Mouse (Mus musculus) spleen, postnatal 10 days (tissue): ENCODE measurements around the gene Lrch1.

ENCODE experiments used
- DNase-seq, 2 experiments: peaks; one replicate each; pipeline ENCODE4 v3.0.0; 2021 to 2022; ENCODE audit warnings: low spot score in 2 of 2

Lrch1 gene

DNA sequence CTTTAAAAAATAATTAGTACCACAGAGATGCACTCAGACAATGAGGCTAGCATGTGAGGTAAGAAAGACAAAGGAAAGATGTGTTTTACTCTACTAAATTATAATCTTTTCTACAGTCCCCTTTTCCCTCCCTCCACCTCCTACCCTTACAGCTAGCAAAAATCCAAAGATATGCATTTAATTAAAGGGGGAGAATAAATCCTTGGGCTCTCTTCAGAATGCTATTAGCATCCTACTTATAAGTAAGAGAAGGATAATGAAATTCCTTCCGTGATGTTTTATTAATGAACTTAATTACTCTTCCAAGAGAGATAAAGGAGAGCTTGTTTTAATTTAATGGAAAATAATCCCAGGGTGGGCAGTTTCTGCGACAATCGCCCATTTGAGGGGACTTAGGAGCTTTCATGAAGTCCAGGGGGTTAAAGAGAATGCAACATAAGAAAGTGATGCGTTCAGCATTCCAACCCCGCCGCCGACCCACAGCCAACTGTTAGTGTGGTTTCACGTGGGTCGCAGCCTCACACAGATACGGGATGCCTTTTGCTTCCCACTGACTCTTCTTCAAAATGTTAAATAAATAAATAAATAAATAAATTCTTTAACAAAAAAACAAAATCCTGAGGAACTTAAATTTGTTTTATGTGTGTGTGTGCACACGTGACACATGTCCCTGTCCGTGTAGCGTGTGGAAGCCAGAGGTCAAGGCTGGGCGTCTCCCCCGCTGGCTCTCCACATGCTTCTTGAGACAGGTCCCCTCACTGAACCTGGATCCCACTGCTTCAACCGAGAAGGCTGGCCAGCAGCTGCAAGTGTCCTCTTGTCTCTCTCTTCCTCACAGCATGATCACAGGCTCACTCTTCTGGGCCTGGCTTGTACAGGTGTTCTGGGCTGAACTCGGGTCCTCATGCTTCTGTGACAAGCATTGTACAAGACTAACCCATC is 132.6 kb downstream of the Lrch1 start:
- DNase-seq = no peak

DNA sequence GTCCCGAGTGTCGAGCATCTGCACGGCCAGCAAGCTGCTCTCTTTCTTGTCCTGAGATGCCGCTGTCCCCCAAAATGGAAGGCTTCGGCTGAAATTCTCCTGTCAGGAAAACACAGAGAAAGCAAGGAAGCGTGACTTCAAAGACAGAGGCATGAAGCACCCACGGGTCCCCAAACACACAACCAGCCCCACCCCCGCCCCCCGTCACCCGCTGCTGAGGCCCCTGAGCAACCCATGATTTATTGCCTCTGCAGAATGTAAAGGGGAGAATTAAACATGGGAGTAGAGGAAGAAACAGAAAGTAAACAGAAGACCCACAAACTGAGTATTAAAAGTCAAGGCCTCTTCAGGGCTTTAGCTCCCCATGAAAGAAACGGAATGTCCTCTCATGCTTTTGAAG is 136.1 kb downstream of the Lrch1 start:
- no peak for DNase-seq

DNA sequence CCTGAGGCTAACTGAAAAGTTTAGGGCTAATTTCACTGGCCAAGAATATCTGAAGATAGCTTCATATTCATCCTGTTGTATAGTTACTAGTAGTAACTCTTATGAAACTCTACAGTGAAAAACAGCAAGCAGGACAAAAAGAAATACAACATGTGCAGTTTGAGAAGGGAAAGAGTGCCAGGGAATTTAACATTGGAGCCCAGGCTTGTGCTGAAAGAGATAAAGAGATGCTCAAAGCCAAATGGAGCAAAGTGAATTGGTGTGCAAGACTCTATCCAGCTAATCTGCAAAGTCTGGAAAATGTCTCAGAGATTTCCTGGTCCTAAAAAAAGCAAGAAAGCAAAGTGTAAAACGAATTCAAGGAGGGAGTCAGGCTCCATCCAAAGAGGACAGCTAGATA is 145.7 kb downstream of the Lrch1 start:
- no peak for DNase-seq

DNA sequence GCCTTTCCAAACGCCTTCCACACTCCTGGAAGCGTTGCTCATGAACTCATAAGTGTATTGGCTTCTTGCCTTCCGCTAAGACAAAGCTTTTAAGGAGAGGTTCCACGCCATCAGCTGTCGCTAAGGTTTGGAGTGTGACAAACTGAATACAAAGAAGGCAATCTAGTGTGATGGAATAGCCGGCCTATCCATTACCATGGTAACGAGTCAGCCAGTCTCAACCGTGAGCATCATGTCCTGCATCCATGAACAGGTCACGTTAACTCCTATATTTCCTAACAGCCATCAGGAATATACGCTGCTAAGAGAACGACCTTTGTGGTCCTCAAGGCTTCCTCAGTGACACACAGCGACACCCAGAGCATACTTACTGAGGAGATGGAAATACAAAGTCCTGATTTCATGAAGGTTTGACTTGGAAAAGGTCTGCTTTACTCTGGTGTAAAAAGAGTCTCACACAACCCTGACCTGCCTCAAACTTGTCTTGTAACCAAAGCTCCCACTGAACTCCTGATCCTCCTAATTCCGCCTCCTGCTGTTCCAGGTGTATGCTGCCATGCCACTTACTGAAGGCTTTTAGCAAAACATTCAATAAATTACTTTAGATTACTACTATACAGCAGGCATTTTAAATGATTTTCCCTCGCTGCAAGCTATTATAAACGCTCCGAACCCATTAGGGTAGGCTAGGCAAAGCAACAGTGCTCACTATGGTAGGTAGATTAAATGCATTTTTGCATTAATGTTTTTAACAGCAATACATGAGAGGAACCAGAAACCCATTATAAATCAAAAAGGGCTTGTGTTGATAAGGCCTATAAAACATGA is 149.4 kb downstream of the Lrch1 start:
- no peak for DNase-seq

DNA sequence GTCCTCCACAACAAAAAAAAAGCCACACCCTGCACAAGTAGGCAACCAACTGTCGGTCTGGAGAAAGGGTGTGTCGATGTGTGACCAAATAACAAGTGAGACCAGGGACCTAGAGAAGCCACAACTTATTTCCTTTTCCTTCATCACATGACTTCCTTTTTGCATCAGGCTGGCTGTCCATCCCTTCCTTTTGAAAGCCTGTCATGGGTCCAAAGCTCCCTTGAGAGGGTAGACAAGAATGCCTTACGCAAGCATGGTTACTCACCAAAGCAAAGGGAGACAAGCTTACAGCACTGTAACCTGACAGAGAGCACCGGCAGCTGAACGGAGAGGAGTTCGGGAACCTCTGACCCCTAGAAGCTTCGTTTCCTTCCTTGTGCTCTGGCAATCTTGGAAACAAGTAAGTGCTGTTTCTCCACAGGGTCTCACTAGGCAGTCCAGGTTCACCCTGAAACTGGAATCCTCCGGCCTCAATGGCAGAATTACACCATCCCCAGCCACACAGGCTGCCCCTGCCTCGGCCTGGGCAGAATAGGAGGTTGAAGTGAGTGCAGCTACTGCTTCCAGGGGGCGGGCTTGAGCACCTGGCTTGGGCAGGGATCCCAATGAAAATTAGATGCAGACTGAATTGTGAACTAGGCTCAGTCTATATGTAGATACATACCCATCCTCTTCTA is 150.2 kb downstream of the Lrch1 start:
- no peak for DNase-seq

DNA sequence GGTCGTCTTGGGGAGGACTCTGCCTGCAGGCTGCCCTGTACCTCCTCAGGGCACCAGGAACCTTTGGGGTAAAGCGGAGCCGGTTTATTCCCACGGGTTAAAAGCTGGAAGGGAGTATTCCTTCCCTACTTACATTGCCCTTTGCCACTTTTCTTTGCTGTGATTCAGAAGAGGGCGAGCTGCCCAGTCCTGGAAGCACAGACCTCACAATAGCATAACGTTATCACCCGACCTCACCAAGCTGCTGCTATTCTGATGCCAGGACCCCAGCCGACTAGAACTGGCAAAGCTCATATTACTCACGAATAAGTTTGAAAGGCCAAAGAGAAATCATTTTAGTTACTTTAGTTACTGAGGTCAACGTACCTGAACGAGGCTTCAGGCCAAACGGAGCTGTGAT is 152.7 kb downstream of the Lrch1 start:
- DNase-seq = no peak

DNA sequence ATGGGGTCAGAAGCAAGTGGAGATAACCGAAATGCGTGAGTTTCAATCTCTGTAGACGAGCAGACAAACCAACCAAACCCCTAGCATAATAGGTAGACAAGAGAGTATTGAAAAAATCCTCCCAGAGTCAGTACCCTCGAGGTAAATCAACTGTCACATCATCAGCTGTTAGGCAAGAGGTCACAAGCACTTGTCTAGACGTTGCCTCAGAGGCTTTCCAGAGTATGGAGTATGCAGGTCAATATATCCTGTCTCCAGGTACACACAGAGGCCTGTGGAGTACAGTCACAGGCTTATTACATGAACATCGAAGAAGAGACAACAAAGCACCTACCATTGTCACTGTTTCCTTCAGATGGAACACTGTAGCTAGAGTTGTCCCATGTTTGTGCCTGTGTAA is 154.9 kb downstream of the Lrch1 start:
- DNase-seq = no peak

DNA sequence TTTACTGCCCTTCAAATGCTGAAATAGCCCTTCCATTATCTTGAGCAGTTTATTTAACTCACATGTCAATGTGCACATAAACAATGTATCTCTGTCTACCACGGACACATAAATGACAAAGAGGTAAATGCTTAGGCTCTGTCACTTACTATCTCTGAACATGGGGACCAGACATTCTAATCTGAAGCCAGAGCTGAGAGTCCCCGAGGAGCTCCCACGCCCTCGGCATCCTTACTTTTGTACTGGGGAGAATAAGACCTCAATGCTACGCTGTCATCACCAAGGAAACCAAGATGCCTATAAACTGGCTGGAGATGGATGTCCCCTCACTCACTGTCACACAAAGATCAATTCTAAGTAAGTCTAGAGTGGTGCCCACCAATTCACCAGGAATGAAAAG is 157.1 kb downstream of the Lrch1 start:
- no peak for DNase-seq

DNA sequence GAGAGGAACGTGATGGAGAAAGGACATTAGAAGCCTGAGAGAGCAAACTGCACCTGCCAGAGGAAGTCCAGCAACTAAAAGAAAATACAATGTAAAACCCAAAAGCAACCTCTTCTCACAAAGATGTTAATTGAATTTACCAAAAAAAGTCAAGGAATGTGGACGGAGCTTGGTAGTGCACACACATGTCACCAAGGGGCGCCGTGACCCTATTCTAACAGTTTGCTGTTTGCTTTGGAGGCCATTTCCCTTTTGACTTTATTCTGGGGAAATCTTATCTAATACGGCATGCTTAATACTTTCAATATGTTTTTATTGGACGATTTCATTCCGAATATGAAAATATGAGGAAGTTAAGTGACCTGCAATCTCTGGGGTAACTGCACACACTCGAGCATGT is 158.9 kb downstream of the Lrch1 start:
- DNase-seq = no peak

DNA sequence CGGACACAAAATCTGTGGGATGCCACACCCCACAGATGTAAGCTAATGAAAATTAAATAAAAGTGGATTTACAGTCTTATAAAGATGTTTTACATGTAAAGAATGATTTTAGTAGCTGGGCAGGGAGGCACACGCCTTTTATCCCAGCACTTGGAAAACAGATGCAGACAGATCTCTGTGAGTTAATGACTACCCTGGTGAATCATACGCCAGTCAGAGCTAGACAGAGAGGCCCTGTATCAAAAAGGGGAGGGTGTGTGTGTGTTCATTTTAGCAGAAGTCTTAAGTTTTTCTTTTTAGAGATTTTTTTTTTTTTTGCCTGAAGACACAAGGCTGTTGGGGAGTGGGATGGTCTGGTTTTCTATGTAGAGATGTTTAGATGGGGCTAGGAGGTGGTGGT is 160.0 kb downstream of the Lrch1 start:
- DNase-seq = no peak

DNA sequence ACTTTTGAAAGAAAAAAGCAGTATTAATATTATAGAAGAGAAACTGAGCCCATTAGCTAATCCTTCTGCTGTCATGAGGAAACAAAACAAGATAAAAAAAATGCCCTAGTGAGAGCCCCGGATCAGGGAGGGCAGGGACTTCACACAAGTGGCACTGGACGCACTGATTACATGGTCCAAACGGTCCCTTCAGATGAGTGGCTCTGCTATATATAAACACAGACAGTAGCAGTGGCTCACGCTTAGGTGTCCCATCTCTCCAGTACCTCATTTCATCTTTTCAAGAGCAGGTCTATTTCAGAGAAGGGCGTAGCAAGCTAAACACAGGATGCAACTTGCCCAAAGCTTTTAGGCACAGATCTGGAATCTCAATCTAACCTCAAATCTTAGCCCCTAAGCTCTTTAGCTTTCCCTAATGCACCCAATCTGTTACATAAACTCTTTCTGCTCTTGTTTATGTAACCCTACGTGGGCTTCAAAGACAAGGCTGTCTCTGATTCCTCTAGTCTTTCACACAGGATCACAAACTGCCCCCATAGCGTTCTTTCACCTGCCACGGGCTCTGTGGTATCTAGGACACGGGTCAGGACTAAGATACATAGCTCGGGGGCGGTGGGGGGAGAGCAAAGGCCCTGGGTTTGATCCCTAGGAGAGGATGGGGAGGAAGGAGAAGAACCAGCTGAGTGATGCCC is 163.3 kb downstream of the Lrch1 start:
- DNase-seq = no peak

DNA sequence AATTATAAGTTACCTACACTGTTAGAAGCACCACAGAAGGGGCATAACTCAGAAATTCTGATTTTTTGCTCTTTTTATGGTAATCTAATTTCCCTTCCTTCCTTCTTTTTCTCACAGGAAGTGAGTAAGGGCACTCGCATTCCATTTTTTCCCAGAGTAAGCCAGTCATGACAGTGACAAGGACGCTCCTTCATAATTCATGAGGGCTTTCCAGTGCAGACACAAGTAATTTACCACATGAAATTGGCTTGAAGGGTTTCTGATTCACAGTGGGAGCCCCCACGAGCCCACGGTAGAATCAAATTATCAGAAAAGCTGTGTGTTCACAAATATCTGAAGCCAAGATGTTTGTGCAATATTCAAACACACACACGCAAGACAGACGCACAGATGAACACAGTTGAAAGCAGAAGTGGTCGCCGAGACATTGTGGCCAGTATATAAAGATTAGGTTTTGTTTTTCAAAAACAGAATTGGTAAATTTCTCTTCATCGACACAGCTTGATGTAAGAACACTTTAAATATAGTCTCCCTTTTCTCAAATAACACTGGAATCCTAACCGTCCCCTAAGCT is 173.5 kb downstream of the Lrch1 start:
- DNase-seq = no peak

DNA sequence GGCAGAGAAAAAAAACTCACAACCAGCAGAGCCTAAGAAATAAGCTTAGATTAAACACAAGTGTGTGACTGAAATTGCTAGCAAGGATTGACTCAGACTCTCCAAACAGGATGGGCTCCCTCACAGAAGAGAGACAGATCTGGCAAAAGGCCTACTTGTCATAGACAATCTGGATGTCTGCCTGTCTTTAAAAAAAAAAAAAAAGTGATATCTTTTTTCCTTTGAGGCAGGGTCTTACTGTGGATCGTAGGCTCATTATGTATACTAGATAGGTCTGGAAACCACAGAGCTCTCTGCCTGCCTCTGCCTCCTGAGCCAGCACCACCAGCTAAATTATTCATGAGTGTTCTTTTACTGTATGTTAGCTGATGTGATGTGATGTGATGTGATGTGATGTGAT is 179.8 kb downstream of the Lrch1 start:
- no peak for DNase-seq

DNA sequence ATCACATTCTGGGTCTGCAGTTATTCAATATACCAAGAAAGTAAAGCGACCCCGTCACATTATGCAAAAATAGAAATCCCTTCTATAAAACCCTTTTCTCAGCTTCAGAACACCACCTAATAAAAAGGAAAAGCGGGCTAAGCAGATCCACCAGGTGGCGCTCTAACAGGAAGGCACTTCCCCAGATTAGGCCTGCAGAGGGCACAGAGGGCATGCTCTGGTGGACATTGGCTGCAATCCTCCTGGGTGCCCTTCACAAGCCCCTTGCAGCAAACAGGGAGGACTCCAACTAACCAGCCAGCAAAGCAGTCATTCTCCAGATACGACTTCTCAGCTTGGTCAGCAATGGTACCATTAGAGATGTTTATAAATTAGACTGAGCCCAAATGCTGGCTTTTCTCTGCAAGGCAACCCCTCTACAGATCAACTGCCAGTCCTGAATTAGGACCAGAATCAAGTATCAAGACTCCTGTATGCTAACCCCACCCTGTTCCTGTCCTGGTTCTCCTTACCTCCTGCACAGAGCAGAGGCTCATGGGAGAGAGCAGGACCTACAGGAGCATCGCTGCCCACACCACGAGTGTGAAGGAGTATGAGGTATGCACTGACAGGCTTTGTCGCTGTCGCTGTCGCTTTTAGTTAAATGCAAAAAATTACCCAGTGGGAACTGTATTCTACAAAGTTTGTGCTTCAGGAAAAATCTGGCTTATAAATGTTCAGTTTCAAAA is 183.3 kb downstream of the Lrch1 start:
- peak; percentile 68 to 88 for DNase-seq

DNA sequence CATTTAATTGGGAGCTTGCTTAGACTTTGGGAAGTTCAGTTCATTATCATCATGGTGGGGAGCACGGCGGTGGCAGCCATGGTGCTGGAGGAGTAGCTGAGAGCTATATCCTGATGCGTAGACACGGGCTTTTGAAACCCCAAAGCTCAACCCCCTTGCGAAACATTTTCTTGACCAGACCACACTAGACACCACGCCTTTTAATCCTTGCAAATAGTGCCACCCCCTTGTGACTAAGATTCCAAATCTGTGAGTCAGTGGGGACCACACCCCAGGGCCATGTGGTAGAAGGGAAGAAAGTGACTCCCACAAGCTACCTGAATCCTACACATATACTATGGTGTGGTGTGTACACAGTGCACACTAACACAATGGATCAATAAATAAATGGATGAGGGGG is 210.8 kb downstream of the Lrch1 start:
- DNase-seq = no peak

DNA sequence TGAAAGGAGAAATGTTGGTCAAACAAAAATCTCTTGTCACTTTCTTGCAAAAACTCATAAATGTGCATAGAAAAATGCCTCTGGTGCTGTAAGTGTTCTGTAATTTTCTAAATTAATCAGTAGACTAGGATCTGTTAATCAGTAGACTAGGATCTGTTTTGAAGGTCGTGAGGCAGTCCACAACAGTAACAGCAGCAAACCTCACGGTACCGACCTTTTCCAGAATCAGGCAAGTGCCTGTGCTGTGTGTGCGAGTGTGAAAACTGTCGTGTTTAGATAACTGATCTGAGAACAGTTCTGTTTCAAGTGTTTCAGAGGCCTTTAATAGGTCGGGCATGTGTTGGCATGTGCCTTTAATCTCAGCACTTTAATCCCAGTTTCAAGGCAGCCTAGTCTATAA is 212.2 kb downstream of the Lrch1 start:
- DNase-seq = no peak

DNA sequence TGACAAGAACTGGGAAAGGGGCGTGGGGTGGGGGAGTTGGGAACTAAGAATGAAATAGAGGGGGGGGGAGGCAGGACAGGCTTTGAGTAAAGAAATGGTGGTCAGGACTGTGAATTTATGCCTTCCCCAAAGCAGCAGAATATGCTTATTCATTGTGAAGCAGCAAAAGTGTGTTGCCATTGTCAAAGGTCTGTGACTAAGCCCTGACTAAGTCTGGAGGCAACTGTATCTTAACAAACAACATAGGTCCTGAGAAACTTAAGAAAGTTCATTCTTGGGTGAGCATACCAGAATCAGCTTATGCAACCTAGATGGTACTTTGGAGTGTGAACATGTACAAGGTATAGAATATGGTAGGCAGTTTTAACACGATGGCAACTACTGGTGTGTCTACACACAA is 214.3 kb downstream of the Lrch1 start:
- DNase-seq = no peak

DNA sequence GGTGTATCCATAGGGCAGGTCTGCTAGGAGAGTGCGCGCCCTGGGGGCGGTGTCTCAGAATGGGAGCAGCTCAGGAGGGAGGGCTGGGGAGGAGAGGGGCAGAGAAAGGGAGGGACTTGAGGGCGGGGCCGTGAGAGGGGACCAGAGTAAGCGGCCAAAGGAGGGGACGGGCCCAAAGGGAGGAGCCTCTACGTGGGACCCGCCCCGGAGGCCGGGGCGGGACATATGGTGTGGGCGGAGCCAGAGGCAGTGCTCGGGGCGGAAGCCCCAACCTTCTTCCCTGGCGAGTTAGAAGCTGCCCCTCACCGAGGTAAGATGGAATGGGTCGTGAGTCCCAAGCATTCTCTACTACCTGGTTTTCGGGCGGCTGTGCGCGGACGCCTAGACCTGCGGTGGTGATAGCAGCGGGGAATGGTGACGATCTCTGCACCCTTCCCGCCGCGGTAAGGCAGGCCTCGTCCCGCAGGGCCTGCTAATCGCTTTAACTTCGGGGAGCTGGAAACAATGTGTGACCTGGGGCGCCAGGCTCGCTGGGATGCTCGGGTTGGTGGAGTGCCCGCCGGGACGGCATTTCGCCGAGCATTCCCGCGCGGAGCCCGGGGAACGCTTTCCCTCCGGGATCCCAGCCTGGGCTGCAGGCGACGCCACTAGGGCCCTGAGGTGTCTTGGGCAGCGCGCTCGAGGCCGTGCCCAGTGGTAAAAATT is 215.4 kb downstream of the Lrch1 start, which contains the start of gene Esd:
Gene Esd (plus strand): TSS at position 219 of the 705 bp plus-strand sequence.
- peak; percentile 88 to 95 for DNase-seq

DNA sequence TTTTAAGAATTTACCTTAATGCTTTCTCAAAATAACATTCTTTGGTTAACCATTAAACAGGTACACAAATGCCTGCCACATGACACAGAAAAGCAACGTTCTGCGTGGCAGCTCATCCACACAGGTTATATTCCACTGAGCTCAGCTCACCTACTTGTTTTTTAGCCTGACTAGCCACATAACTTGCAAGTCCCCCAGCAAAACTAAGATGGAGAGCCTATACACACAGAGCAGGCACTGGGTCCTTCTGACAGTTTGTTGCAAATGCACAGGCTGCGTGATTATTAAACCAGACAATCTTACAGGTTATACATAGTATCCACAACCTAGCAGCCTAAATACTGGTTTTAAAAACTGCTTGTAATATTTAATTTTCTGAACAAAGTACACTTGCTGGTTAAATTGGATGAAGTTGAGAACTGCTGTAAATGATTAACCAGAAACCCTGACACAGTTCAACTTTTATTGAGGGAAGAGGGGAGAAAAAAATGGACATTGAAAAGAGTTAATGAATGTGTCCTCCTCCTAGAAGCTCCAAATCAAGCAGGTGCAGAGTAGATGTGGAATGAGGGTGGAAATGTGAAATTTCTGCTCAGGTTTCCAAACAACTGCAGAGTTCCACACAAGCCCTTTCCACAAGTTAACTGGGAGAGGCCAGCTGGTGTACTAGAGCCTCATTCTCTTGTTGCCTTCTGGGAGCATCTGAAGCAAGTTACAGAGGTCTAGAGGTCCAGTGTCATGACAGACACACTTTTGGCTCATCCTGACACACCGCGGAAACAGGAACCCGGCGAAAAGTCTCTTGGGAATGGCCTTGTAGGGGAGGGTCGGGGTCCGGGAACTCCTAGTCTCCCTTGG is 216.2 kb downstream of the Lrch1 start:
- DNase-seq = no peak
